Mouse (Mus musculus) embryonic facial prominence, embryonic 13.5 days (tissue): ENCODE results near the gene Mrgprg. TPM values are rescaled to one million over a fixed set of nuclear protein-coding genes. Genes with fewer than 3 reads are reported as not detected.
A peak's percentile ranks its signal among the peaks of the same experiment; 100 is the strongest.

ENCODE experiments used
- ATAC-seq: fragments of 200-750 bp; cut with Nextera tagmentation; 2 replicates; pipeline ENCODE4 v1.8.0; 2017; ENCODE audit warnings: low read depth; ENCODE audit not compliant: insufficient number of reproducible peaks, insufficient read depth, low FRiP score, low TSS enrichment
- H3K27ac ChIP-seq: fragments of 300-500 bp; sonication (generic); 2 replicates; pipeline ENCODE4 v1.5.1; 2015; ENCODE audit warnings: moderate library complexity, mild to moderate bottlenecking, inconsistent platforms
- H3K27me3 ChIP-seq: fragments of 300-500 bp; sonication (generic); 2 replicates; pipeline ENCODE4 v1.6.1; 2015; ENCODE audit warnings: mild to moderate bottlenecking, inconsistent platforms
- H3K36me3 ChIP-seq: fragments of 300-500 bp; sonication (generic); 2 replicates; pipeline ENCODE4 v1.6.1; 2015; ENCODE audit warnings: mild to moderate bottlenecking, inconsistent platforms
- H3K4me1 ChIP-seq: fragments of 300-500 bp; sonication (generic); 2 replicates; pipeline ENCODE4 v1.6.1; 2015; ENCODE audit warnings: inconsistent platforms
- H3K4me2 ChIP-seq: fragments of 300-500 bp; sonication (generic); 2 replicates; pipeline ENCODE4 v1.6.1; 2015; ENCODE audit warnings: moderate library complexity, mild to moderate bottlenecking, inconsistent platforms
- H3K4me3 ChIP-seq: fragments of 300-500 bp; sonication (generic); 2 replicates; pipeline ENCODE4 v1.5.1; 2015; ENCODE audit warnings: mild to moderate bottlenecking, inconsistent platforms
- H3K9ac ChIP-seq: fragments of 300-500 bp; sonication (generic); 2 replicates; pipeline ENCODE4 v1.6.1; 2015; ENCODE audit warnings: mild to moderate bottlenecking, inconsistent platforms
- H3K9me3 ChIP-seq: fragments of 300-500 bp; sonication (generic); 2 replicates; pipeline ENCODE4 v1.6.1; 2016; ENCODE audit warnings: inconsistent platforms
- WGBS: fragments of 180-500 bp; shearing (Covaris S2); methylation state at CpG from one replicate; pipeline ENCODE4 v1.1.7; 2015; ENCODE audit warnings: mixed read lengths; 5-methylcytosine and 5-hydroxymethylcytosine counted together
- microRNA-seq: library from miRNA; unstranded; fragments of <30 nt; microRNA quantifications from one replicate; pipeline ENCODE4, GENCODE M21; 2016
- polyA plus RNA-seq: library from polyadenylated mRNA; unstranded; fragments of >200 nt; fragmentation: Nextera tagmentation; extraction: Ambion mirVana; gene quantifications from 2 replicates; pipeline ENCODE4 v1.2.1, GENCODE M21; 2015

Gene Mrgprg
- polyA plus RNA-seq, 1 experiment from 2014 or later, result not detected

- Histone ChIP-seq H3K27ac (no peak overlapping the region), H3K27me3 (no peaks in the 10 kb centered on the region), H3K9ac (no peak overlapping the region), H3K4me3 (no peak overlapping the region), H3K4me1 (peaks cover 5% of the 10 kb centered on the region; the same call in 1 of the 2 replicates), H3K9me3 (no peaks in the 10 kb centered on the region), H3K36me3 (peaks cover 13% of the 10 kb centered on the region; the same call in 1 of the 2 replicates), H3K4me2 (no peak overlapping the region)
- WGBS, result 81% methylated on average over 4 of the region's 4 CpGs
- ATAC-seq, result no peak
Measured at GRCm38 (mm10) chr7:143726396-143726795, 40.4 kb downstream of the Mrgprg start.

DNA sequence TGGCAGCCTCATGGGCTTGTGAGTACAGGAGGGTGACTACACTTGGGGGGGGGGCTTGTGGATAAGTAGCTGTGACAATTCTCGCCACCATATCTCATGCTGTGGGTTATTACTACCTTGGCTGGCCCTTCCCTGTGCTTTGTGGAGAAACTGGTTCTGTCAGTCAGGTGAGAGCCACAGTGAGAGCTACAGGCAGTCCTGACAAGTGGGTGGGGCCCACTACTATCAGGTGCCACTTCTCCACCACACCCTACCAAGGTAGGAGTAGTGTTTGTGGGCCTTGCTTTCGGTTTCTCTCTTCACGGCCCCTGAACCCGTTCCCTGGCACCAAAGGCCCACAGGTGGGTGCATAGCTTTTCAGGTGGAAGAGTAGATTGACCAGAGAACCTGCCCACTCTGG is 43.0 kb downstream of the Mrgprg start:
- no peak overlapping the region for H3K4me3 ChIP-seq
- no peaks in the 10 kb centered on the region; the same call in 1 of the 2 replicates for H3K4me1 ChIP-seq
- peak; percentile 67; the same call in 1 of the 2 replicates for ATAC-seq
- H3K9ac ChIP-seq, result no peak overlapping the region
- peak overlapping the region; percentile 34 for H3K4me2 ChIP-seq
- no peaks in the 10 kb centered on the region for H3K27me3 ChIP-seq
- H3K36me3 ChIP-seq, result peaks cover 14% of the 10 kb centered on the region; the same call in 1 of the 2 replicates
- WGBS, result 74% methylated on average over 4 of the region's 4 CpGs
- H3K9me3 ChIP-seq, result no peaks in the 10 kb centered on the region
- H3K27ac ChIP-seq, result peak overlapping the region; percentile 57; the same call in 1 of the 2 replicates

DNA sequence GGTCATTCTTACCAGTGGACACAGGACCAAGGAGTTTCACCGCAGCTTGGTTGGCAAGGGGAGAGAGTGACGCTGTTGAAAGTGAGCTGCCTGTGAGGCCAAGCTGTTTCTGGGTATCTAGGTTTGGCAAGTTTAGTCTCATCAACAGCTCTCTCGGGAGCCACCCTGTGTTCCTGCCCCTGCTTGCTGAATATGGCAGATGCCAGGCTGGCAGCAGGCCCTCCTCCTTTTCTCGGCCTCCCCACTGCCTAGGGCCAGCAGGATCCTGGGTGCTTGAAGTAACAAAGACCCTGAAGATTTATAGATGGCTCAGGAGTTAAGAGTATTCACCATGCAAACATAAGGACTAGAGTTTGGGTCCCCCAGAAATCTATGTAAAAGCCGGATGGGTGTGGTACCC is 44.1 kb downstream of the Mrgprg start:
- no peak for ATAC-seq
- H3K36me3 ChIP-seq, result peaks cover 11% of the 10 kb centered on the region; the same call in 1 of the 2 replicates
- H3K9me3 ChIP-seq, result no peaks in the 10 kb centered on the region
- H3K4me1 ChIP-seq, result no peaks in the 10 kb centered on the region; the same call in 1 of the 2 replicates
- H3K9ac ChIP-seq, result no peak overlapping the region
- no peak overlapping the region for H3K4me3 ChIP-seq
- H3K27me3 ChIP-seq, result no peaks in the 10 kb centered on the region
- H3K4me2 ChIP-seq, result no peak overlapping the region
- 83% methylated on average over 5 of the region's 5 CpGs for WGBS
- H3K27ac ChIP-seq, result no peak overlapping the region

DNA sequence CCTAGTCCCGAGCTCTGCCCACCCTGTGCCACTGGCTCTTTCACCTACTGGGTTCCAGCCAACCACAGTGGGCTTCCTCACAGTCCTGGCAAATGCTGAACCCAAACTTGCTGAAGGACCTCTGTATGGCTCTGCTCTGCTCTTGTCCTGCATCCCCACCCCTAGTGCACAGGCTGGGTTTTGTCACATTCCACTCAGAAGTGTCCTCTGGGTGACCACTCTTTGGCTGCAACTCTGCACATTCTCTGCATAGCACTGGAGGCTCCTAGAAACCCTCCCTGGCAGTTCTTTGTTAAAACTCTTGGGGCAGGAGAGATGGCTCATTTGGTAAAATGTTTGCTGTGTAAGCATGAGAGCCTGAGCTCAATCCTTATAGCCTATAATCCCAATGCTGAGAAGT is 49.0 kb downstream of the Mrgprg start:
- H3K4me2 ChIP-seq, result no peak overlapping the region
- no peak overlapping the region for H3K27ac ChIP-seq
- no peaks in the 10 kb centered on the region for H3K9me3 ChIP-seq
- ATAC-seq, result no peak
- no peak overlapping the region for H3K4me3 ChIP-seq
- H3K36me3 ChIP-seq, result peaks cover 36% of the 10 kb centered on the region
- H3K27me3 ChIP-seq, result no peaks in the 10 kb centered on the region
- 0 out of 2 replicates have a peak, but pooled peaks cover 4% of the 10 kb centered on the region for H3K4me1 ChIP-seq
- WGBS, result 92% methylated on average over 1 of the region's 1 CpGs
- H3K9ac ChIP-seq, result no peak overlapping the region

Small RNA genes within 50 kb of the gene (microRNA-seq; reads per million reads assigned to microRNA genes)
- gene Gm22064, result not detected

Other genes with a start within 250 kb of the Mrgprg start
- 262 and 282 TPM in 2 replicates for gene Nap1l4, start 217.9 kb downstream of the Mrgprg start, polyA plus RNA-seq
- 59.2 and 61.8 TPM in 2 replicates for gene Cars, start 166.9 kb downstream of the Mrgprg start, polyA plus RNA-seq
- 0.46 and 0.65 TPM in 2 replicates for gene Tnfrsf26, start 138.3 kb downstream of the Mrgprg start, polyA plus RNA-seq
- gene Tnfrsf22, start 117.3 kb downstream of the Mrgprg start, polyA plus RNA-seq, result 11.6 and 15.0 TPM in 2 replicates
- gene Tnfrsf23, start 81.1 kb downstream of the Mrgprg start, polyA plus RNA-seq, result 1.0 and 1.8 TPM in 2 replicates
- gene Osbpl5, start 10.0 kb downstream of the Mrgprg start, polyA plus RNA-seq, result 37.9 and 43.6 TPM in 2 replicates
- gene Mrgpre, start 17.5 kb upstream of the Mrgprg start, polyA plus RNA-seq, result 0.86 and 1.4 TPM in 2 replicates
- gene Nadsyn1, start 55.9 kb upstream of the Mrgprg start, polyA plus RNA-seq, result 5.8 and 7.1 TPM in 2 replicates
- 39.6 and 41.5 TPM in 2 replicates for gene Dhcr7, start 56.2 kb upstream of the Mrgprg start, polyA plus RNA-seq
- not detected in 2 replicates for gene Gm498, start 99.8 kb upstream of the Mrgprg start, polyA plus RNA-seq
- gene Shank2, start 234.9 kb upstream of the Mrgprg start, polyA plus RNA-seq, result 1.5 and 1.7 TPM in 2 replicates